Mouse (Mus musculus): ENCODE measurements around the gene B020031M17Rik.
"Not testable (repeated sequence)": the region's sequence is repeated elsewhere in the genome, so short reads cannot be mapped to it uniquely, and the experiment has no call there.

The B020031M17Rik gene

GRCm38 (mm10) chr13:119950706-119951105 lies at the start of gene B020031M17Rik:
B020031M17Rik (minus strand) TSS chr13:119950806.
- DNase-seq: not testable (repeated sequence)

- not testable (repeated sequence) for DNase-seq
Observed at GRCm38 (mm10) chr13:119999215-119999614, 48.6 kb upstream of the B020031M17Rik start.

- DNase-seq: not testable (repeated sequence)
Observed at GRCm38 (mm10) chr13:119998442-119999086, 48.0 kb upstream of the B020031M17Rik start.

GRCm38 (mm10) chr13:119991917-119992496 lies 41.4 kb upstream of the B020031M17Rik start:
- DNase-seq: not testable (repeated sequence)

GRCm38 (mm10) chr13:119991264-119991663 lies 40.7 kb upstream of the B020031M17Rik start:
- not testable (repeated sequence) for DNase-seq

GRCm38 (mm10) chr13:119969163-119969562 lies 18.6 kb upstream of the B020031M17Rik start:
- DNase-seq: not testable (repeated sequence)

GRCm38 (mm10) chr13:119968193-119968592 lies 17.6 kb upstream of the B020031M17Rik start:
- DNase-seq: not testable (repeated sequence)

GRCm38 (mm10) chr13:119965968-119966367 lies 15.4 kb upstream of the B020031M17Rik start:
- peak; percentile 6 for DNase-seq

GRCm38 (mm10) chr13:119965302-119965952 lies 14.8 kb upstream of the B020031M17Rik start:
- peak; percentile 3 for DNase-seq

- DNase-seq: not testable (repeated sequence)
Observed at GRCm38 (mm10) chr13:119962856-119963255, 12.2 kb upstream of the B020031M17Rik start.

- not testable (repeated sequence) for DNase-seq
Observed at GRCm38 (mm10) chr13:119955567-119955966, 5.0 kb upstream of the B020031M17Rik start.

- not testable (repeated sequence) for DNase-seq
Observed at GRCm38 (mm10) chr13:119955089-119955488, 4.5 kb upstream of the B020031M17Rik start.

GRCm38 (mm10) chr13:119929172-119929571 lies 21.4 kb downstream of the B020031M17Rik start, which contains the start of gene Gm21761:
Gm21761 (minus strand) TSS chr13:119929272.
- DNase-seq: not testable (repeated sequence)

- DNase-seq: not testable (repeated sequence)
Observed at GRCm38 (mm10) chr13:119924597-119925340, 25.8 kb downstream of the B020031M17Rik start.

GRCm38 (mm10) chr13:119916966-119917722 lies 33.5 kb downstream of the B020031M17Rik start:
- not testable (repeated sequence) for DNase-seq

- not testable (repeated sequence) for DNase-seq
Observed at GRCm38 (mm10) chr13:119916449-119916848, 34.2 kb downstream of the B020031M17Rik start.

All from kidney, postnatal 14 days (tissue).